In genomic region chr4:119421191-119421590, GRCm38 (mm10) we compare ENCODE assay signal across 8 mouse cellular contexts. TPM values are rescaled to one million over a fixed set of nuclear protein-coding genes. Genes with fewer than 3 reads are reported as not detected.
DNase-seq lines count a peak whose midpoint lies in the region; ATAC-seq and TF ChIP-seq lines count a peak whose summit lies in the region.

No protein-coding gene starts in this region.

- ATAC-seq in intestine, embryonic 15.5 days = no peak
- ATAC-seq in midbrain, postnatal 0 days (ENCODE audit: low FRiP score) = no peak

- H3K4me2 ChIP-seq in intestine, embryonic 15.5 days (replicated peaks) = peak overlapping the region; percentile 78
- H3K4me2 ChIP-seq in midbrain, postnatal 0 days (ENCODE audit: low read depth, low read length, poor library complexity, severe bottlenecking) = peak overlapping the region; percentile 86

- H3K9ac ChIP-seq in intestine, embryonic 15.5 days = peak overlapping the region; percentile 88
- peak overlapping the region; percentile 60 for H3K9ac ChIP-seq in midbrain, postnatal 0 days (replicated peaks; ENCODE audit: low read length, poor library complexity, severe bottlenecking)

- no peaks in the 10 kb centered on the region for H3K27me3 ChIP-seq in intestine, embryonic 15.5 days (replicated peaks)
- no peaks in the 10 kb centered on the region for H3K27me3 ChIP-seq in midbrain, postnatal 0 days (ENCODE audit: insufficient read depth, low read length)

- no peak overlapping the region for H3K27ac ChIP-seq in brown adipose tissue, adult 24 weeks (replicated peaks; ENCODE audit: low read depth, low read length)
- H3K27ac ChIP-seq in intestine, embryonic 15.5 days = no peak overlapping the region
- no peak overlapping the region for H3K27ac ChIP-seq in midbrain, postnatal 0 days (ENCODE audit: low read depth, low read length)

- H3K4me3 ChIP-seq in brown adipose tissue, adult 24 weeks (ENCODE audit: insufficient read depth, low read depth, low read length) = peak overlapping the region; percentile 73
- H3K4me3 ChIP-seq in intestine, embryonic 15.5 days (replicated peaks) = peak overlapping the region; percentile 79
- peak overlapping the region; percentile 49 for H3K4me3 ChIP-seq in midbrain, postnatal 0 days (ENCODE audit: low read depth, low read length)

- intact Hi-C loops in gastrocnemius, postnatal 14 days (cut with DNase I; ENCODE audit: low total_unique reads) = no loop called here

- TF ChIP-seq CTCF in midbrain, postnatal 0 days (IDR thresholded peaks at IDR 0.05) = no peak

- no peaks in the 10 kb centered on the region for H3K9me3 ChIP-seq in intestine, embryonic 15.5 days
- H3K9me3 ChIP-seq in midbrain, postnatal 0 days (ENCODE audit: low read length) = no peaks in the 10 kb centered on the region

- DNase-seq in kidney, adult 18-20 months = peak; percentile 20
- no peak for DNase-seq in kidney, postnatal 25 days
- DNase-seq in midbrain, postnatal 0 days (ENCODE audit: low spot score) = no peak
- DNase-seq in gastrocnemius, postnatal 14 days = no peak
- no peak for DNase-seq in spleen, postnatal 36 days (ENCODE audit: low spot score in 2 of 2)
- DNase-seq in cerebellum, postnatal 10 days = no peak

- 19% methylated on average over 3 of the region's 3 CpGs for WGBS in intestine, embryonic 15.5 days
- WGBS in midbrain, postnatal 0 days = 81% methylated on average over 3 of the region's 3 CpGs

- peaks cover 5% of the 10 kb centered on the region; the same call in 1 of the 2 replicates for H3K4me1 ChIP-seq in brown adipose tissue, adult 24 weeks (ENCODE audit: control insufficient read depth, insufficient read depth, insufficient read length, low read length)
- peaks cover 4% of the 10 kb centered on the region for H3K4me1 ChIP-seq in intestine, embryonic 15.5 days (replicated peaks)
- peaks cover 5% of the 10 kb centered on the region; the same call in 1 of the 2 replicates for H3K4me1 ChIP-seq in midbrain, postnatal 0 days (ENCODE audit: insufficient read depth, low read length)

- no peaks in the 10 kb centered on the region for H3K36me3 ChIP-seq in intestine, embryonic 15.5 days
- H3K36me3 ChIP-seq in midbrain, postnatal 0 days (ENCODE audit: insufficient read depth, low read length) = no peaks in the 10 kb centered on the region

RNA-seq across cellular contexts. Expression of gene Ppcs, which starts 1.0 kb away (rescaled TPM):
- 44.7 and 46.7 TPM in 2 replicates for polyA plus RNA-seq in brown adipose tissue, adult 24 weeks (2012; ENCODE audit: insufficient read depth, insufficient read length, missing spikeins)
- polyA plus RNA-seq in intestine, embryonic 15.5 days (2015; fragmentation: Nextera tagmentation; extraction: Ambion mirVana) = 40.9 and 43.8 TPM in 2 replicates
- 14.7 and 19.2 TPM in 2 replicates for total RNA-seq in midbrain, postnatal 0 days (2014; rRNA removed)
- 23.4 and 26.4 TPM in 2 replicates for polyA plus RNA-seq in midbrain, postnatal 0 days (2015; fragmentation: Nextera tagmentation; extraction: Ambion mirVana)
- 1 to 10 TPM; 4.1 to 4.8 TPM for total RNA-seq in gastrocnemius, postnatal 14 days (2021)

RNA-seq across cellular contexts. Expression of gene Zmynd12, which starts 1.4 kb away (rescaled TPM):
- 0.99 TPM in 1 of 2 replicates, not detected in the other for polyA plus RNA-seq in brown adipose tissue, adult 24 weeks (2012; ENCODE audit: insufficient read depth, insufficient read length, missing spikeins)
- 0.56 and 0.57 TPM in 2 replicates for polyA plus RNA-seq in intestine, embryonic 15.5 days (2015; fragmentation: Nextera tagmentation; extraction: Ambion mirVana)
- 0.16 TPM in 1 of 2 replicates, not detected in the other for total RNA-seq in midbrain, postnatal 0 days (2014; rRNA removed)
- polyA plus RNA-seq in midbrain, postnatal 0 days (2015; fragmentation: Nextera tagmentation; extraction: Ambion mirVana) = 0.44 and 0.64 TPM in 2 replicates
- total RNA-seq in gastrocnemius, postnatal 14 days (2021) = under 1 TPM in 1 of 2 experiments, not detected in 1; 0.20 TPM

RNA-seq across cellular contexts. Expression of gene Ccdc30, which starts 5.9 kb away (rescaled TPM):
- polyA plus RNA-seq in brown adipose tissue, adult 24 weeks (2012; ENCODE audit: insufficient read depth, insufficient read length, missing spikeins) = 0.87 TPM in 1 of 2 replicates, not detected in the other
- 5.2 and 5.5 TPM in 2 replicates for polyA plus RNA-seq in intestine, embryonic 15.5 days (2015; fragmentation: Nextera tagmentation; extraction: Ambion mirVana)
- 9.6 and 11.9 TPM in 2 replicates for total RNA-seq in midbrain, postnatal 0 days (2014; rRNA removed)
- polyA plus RNA-seq in midbrain, postnatal 0 days (2015; fragmentation: Nextera tagmentation; extraction: Ambion mirVana) = 24.1 and 24.2 TPM in 2 replicates
- total RNA-seq in gastrocnemius, postnatal 14 days (2021) = under 1 TPM in 1 of 2 experiments, not detected in 1; 0.33 TPM
